Mouse (Mus musculus) liver, postnatal 0 days (tissue): ENCODE data around the gene Tex2. TPM values are rescaled to one million over a fixed set of nuclear protein-coding genes. Genes with fewer than 3 reads are reported as not detected.

Experiments used
- ATAC-seq: fragments of 200-750 bp; cut with Nextera tagmentation; 2 replicates; pipeline ENCODE4 v1.8.0; 2017; ENCODE audit warnings: mild to moderate bottlenecking, moderate library complexity
- DNase-seq: peaks from one replicate; pipeline ENCODE4 v3.0.0-alpha.2; 2016
- H3K27ac ChIP-seq: fragments of 300-500 bp; sonication (generic); 2 replicates; pipeline ENCODE4 v1.5.1; 2014; ENCODE audit warnings: antibody characterized with exemption, moderate library complexity, mild to moderate bottlenecking, low read depth
- H3K27me3 ChIP-seq: fragments of 300-500 bp; sonication (generic); 2 replicates; pipeline ENCODE4 v1.6.1; 2014; ENCODE audit warnings: low read length, control low read depth, mixed read lengths; ENCODE audit not compliant: insufficient read depth
- H3K36me3 ChIP-seq: fragments of 300-500 bp; sonication (generic); replicated peaks from 2 replicates; pipeline ENCODE4 v1.6.1; 2014; ENCODE audit warnings: mild to moderate bottlenecking, control low read depth, low read length, moderate library complexity, mixed read lengths; ENCODE audit not compliant: insufficient read depth
- H3K4me1 ChIP-seq: fragments of 300-500 bp; sonication (generic); 2 replicates; pipeline ENCODE4 v1.6.1; 2014; ENCODE audit warnings: antibody characterized with exemption, mild to moderate bottlenecking, control low read depth; ENCODE audit not compliant: insufficient read depth
- H3K4me2 ChIP-seq: fragments of 300-500 bp; sonication (generic); 2 replicates; pipeline ENCODE4 v1.6.1; 2014; ENCODE audit warnings: low read depth, mild to moderate bottlenecking, low read length, moderate library complexity, mixed read lengths
- H3K4me3 ChIP-seq: fragments of 300-500 bp; sonication (generic); 2 replicates; pipeline ENCODE4 v1.5.1; 2014; ENCODE audit warnings: low read depth, low read length
- H3K9ac ChIP-seq: fragments of 300-500 bp; sonication (generic); replicated peaks from 2 replicates; pipeline ENCODE4 v1.6.1; 2014; ENCODE audit warnings: mild to moderate bottlenecking, moderate library complexity
- H3K9me3 ChIP-seq: fragments of 300-500 bp; sonication (generic); 2 replicates; pipeline ENCODE4 v1.6.1; 2016; ENCODE audit warnings: mild to moderate bottlenecking, control low read depth, low read length, mixed read lengths
- CTCF ChIP-seq: sonication (generic); IDR thresholded peaks from 2 replicates; pipeline ENCODE4 v1.5.1; 2016; ENCODE audit warnings: antibody characterized with exemption, low read depth
- EP300 ChIP-seq: IDR thresholded peaks from 2 replicates; pipeline ENCODE4 v1.6.1; 2016; ENCODE audit warnings: antibody characterized with exemption, low read depth, mild to moderate bottlenecking
- WGBS: fragments of 180-500 bp; shearing (Covaris S2); extraction: QIAGEN DNeasy Blood & Tissue Kit; methylation state at CpG from one replicate; pipeline ENCODE4 v1.1.7; 2014; ENCODE audit not compliant: insufficient replicate concordance; 5-methylcytosine and 5-hydroxymethylcytosine counted together
- polyA plus RNA-seq: library from polyadenylated mRNA; unstranded; fragments of >200 nt; fragmentation: Nextera tagmentation; extraction: Ambion mirVana; gene quantifications from 2 replicates; pipeline ENCODE4 v1.2.1, GENCODE M21; 2015

Tex2 gene
- polyA plus RNA-seq, 1 experiment from 2014 or later: 11.3 TPM

DNA sequence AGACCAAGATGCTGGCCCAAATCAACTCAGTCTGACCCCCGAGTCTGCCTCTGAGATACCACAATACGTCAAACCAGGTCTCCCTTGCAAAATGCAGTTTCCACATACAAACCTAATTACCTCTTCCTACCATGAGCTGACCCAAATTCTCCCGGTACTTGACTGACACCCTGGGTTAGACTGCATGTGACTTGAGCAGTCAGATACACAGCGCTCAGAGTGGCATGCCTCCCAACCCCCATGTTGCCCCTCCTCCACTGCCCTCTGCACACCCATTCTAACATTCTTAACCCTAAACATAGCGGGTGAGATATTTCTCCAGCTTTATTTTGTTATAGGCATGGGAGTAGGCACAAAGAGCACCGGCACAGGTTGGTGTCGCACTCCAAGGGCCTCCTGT, 55.8 kb downstream of the Tex2 start:
- no peak for DNase-seq
- Histone ChIP-seq H3K4me2 (no peak overlapping the region), H3K9me3 (no peaks in the 10 kb centered on the region), H3K27me3 (no peaks in the 10 kb centered on the region), H3K9ac (no peak overlapping the region; the same call in 1 of the 2 replicates), H3K4me1 (peaks cover 45% of the 10 kb centered on the region), H3K4me3 (no peak overlapping the region), H3K36me3 (peaks cover 10% of the 10 kb centered on the region; the same call in 1 of the 2 replicates), H3K27ac (peak overlapping the region; percentile 89)
- TF ChIP-seq CTCF (no peak), EP300 (no peak)
- WGBS: 65% methylated on average over 7 of the region's 7 CpGs
- 0 out of 2 replicates have a peak, but pooled peaks have one; percentile 14 for ATAC-seq

DNA sequence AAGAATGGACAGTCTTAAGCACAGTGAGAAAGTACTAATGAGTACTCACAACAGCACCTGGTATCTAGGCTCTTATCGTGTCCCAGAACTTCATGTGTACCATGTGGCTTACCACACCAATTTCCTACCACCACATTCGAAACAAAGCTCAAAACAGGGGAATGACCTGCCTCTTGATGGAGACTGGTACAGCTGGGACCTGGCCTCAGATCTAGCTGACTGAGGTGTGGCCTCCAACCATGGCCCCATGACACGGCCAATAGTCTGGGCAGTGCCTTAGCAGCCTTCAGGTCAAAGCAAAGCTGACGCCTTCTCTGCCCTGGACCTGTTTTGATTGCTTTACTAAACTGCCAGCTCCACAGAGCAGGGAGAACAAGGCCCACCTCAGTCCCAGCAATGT, 56.5 kb downstream of the Tex2 start:
- Histone ChIP-seq H3K4me1 (peaks cover 42% of the 10 kb centered on the region), H3K27me3 (no peaks in the 10 kb centered on the region), H3K27ac (peak overlapping the region; percentile 89), H3K36me3 (peaks cover 7% of the 10 kb centered on the region; the same call in 1 of the 2 replicates), H3K4me3 (no peak overlapping the region), H3K4me2 (no peak overlapping the region), H3K9ac (no peak overlapping the region), H3K9me3 (no peaks in the 10 kb centered on the region)
- DNase-seq (no peak), ATAC-seq (no peak)
- TF ChIP-seq EP300: no peak
- no peak for TF ChIP-seq CTCF
- WGBS: 41% methylated on average over 4 of the region's 4 CpGs

DNA sequence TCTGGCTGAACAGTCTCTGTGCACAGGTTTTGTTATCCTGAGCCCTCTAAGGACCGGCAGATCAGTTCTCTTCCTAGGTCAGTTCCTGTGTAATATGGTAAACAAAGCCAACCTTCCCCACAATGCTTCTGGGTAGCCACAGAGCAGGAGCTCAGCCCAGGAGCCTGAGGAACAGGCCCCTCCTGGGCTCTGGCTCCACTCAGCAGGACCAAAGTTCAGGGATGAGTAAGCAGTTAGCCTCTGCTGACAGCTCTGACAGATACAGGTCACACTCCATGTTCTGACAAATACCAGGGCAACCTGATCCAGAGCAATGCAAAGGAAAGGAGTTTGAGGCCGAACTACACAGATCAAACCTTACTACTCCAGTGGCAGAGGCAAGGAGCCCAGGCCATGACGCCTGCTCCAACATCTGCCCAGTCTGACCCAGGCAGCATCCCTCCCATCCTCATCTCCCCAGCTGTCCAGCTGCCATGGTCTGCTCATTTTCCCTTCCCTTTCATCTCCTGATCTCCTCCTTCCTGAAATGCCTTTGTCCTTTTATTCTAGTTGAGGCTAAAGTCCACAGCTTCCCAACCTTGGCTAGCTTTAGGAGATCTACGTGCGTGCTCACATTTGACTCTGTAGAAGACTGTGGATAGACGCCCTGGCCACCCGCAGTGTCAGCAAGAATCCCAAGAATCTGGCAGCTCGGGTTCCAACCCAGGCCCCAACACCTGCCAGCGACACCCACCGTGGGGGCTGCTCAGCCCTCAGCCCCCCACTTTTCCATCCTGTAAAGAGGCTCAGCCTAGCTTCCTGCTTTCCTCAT, 57.2 kb downstream of the Tex2 start:
- peak overlapping the region; percentile 89 for H3K27ac ChIP-seq
- WGBS: 51% methylated on average over 10 of the region's 10 CpGs
- H3K4me1 ChIP-seq: peaks cover 42% of the 10 kb centered on the region
- H3K9me3 ChIP-seq: no peaks in the 10 kb centered on the region
- H3K9ac ChIP-seq: no peak overlapping the region
- H3K36me3 ChIP-seq: peaks cover 7% of the 10 kb centered on the region; the same call in 1 of the 2 replicates
- ATAC-seq (peak; percentile 95), DNase-seq (peak; percentile 52)
- no peak for TF ChIP-seq CTCF
- no peak for TF ChIP-seq EP300
- H3K27me3 ChIP-seq: no peaks in the 10 kb centered on the region
- H3K4me3 ChIP-seq: no peak overlapping the region
- H3K4me2 ChIP-seq: no peak overlapping the region

DNA sequence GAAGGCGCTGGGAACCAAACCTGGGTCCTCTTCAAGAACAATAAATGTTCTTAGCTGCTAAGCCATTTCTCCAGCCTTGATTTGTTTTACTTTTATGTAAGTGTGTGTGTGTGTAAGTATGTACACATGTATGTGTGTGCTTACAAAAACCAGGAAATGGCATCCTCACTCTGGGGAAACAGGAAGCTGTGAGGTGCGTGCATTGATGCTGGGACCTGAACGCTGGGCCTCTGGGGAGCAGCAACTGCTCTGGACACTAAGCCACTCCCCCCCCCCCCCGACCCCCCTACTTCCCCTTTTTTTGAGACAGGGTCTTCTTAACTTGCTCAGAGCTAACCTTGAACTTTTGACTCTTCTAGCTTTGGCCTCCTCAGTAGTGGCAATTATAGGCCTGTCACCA, 62.8 kb downstream of the Tex2 start:
- TF ChIP-seq EP300 (no peak), CTCF (no peak)
- no peaks in the 10 kb centered on the region for H3K27me3 ChIP-seq
- H3K9ac ChIP-seq: no peak overlapping the region
- H3K4me2 ChIP-seq: no peak overlapping the region
- no peak overlapping the region for H3K4me3 ChIP-seq
- WGBS: 75% methylated on average over 3 of the region's 4 CpGs
- H3K27ac ChIP-seq: no peak overlapping the region
- peaks cover 9% of the 10 kb centered on the region; the same call in 1 of the 2 replicates for H3K4me1 ChIP-seq
- H3K36me3 ChIP-seq: peaks cover 25% of the 10 kb centered on the region; the same call in 1 of the 2 replicates
- DNase-seq (no peak), ATAC-seq (no peak)
- H3K9me3 ChIP-seq: no peaks in the 10 kb centered on the region

DNA sequence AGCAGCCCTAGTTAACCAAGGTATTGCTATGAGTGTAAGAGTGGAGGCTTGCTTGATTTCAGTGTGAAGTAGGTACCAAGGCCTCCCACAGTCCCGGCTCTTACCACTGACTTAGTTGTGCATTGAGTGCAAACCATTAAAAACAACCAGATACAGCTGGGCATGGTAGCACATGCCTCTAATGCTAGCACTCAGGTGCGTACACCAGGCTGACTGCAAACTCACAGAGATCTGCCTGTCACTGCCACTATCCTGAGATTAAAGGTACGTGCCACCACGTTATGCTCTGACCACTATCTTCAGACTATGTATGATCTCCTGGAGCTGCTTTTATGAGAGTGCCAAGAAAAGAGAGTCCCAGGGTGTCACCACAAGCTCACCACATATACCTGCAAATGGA, 67.1 kb downstream of the Tex2 start:
- Histone ChIP-seq H3K36me3 (peaks cover 40% of the 10 kb centered on the region), H3K4me2 (no peak overlapping the region), H3K4me3 (no peak overlapping the region), H3K9me3 (no peaks in the 10 kb centered on the region), H3K27ac (no peak overlapping the region), H3K4me1 (0 out of 2 replicates have a peak, but pooled peaks cover 5% of the 10 kb centered on the region), H3K27me3 (no peaks in the 10 kb centered on the region), H3K9ac (no peak overlapping the region)
- DNase-seq: no peak
- TF ChIP-seq CTCF (no peak), EP300 (no peak)
- no peak for ATAC-seq
- 83% methylated on average over 4 of the region's 4 CpGs for WGBS

DNA sequence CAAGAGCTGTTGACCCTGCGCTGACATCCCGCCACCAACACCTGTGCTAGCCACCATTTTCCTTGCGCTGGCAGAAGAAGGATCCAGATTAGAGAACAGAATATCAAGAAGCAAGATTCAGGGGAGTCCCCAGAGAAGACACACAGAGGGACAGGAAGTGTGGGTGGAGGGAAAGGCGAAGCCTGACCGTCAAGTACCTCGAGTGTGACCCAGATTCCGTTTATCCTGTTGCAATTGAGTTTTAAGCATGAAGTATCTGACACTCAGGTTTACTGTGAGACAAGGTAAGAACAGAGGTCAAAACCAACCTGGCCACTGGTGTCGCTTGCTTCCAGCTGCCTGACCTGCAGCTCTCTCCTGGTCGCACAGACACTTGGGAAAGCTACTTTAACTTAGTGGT, 68.3 kb downstream of the Tex2 start:
- DNase-seq: no peak
- Histone ChIP-seq H3K36me3 (peaks cover 36% of the 10 kb centered on the region), H3K4me1 (0 out of 2 replicates have a peak, but pooled peaks cover 5% of the 10 kb centered on the region), H3K9ac (no peak overlapping the region), H3K27ac (no peak overlapping the region), H3K27me3 (no peaks in the 10 kb centered on the region), H3K9me3 (no peaks in the 10 kb centered on the region), H3K4me3 (no peak overlapping the region), H3K4me2 (no peak overlapping the region)
- WGBS: 67% methylated on average over 9 of the region's 9 CpGs
- no peak for ATAC-seq
- TF ChIP-seq CTCF (no peak), EP300 (no peak)
